Mouse (Mus musculus) gastrocnemius, postnatal 25 days (tissue): Measurements from ENCODE around the gene Nhp2. TPM values are rescaled to one million over a fixed set of nuclear protein-coding genes. Genes with fewer than 3 reads are reported as not detected.

Experiments used
- DNase-seq: peaks from one replicate; pipeline ENCODE4 v3.0.0; 2022
- long read RNA-seq, 2 experiments: library from polyadenylated mRNA; stranded (forward); transcript quantifications; one replicate each; pipeline ENCODE4 v2.0.0; 2021
- total RNA-seq, 2 experiments: library from RNA; stranded (reverse); gene quantifications; 1 replicate in 1 of 2; 2 replicates in 1 of 2; pipeline ENCODE4 v1.2.3; 2021

Nhp2 gene
- total RNA-seq: 10 to 100 TPM; 19.3 to 23.6 TPM
- long read RNA-seq, experiment 1, transcript Nhp2-202 (4 exons, 1,042 nt): major isoform, 105 of 110 reads
- long read RNA-seq, experiment 1, partial matches to known transcripts: 2 of 110 reads
- long read RNA-seq, experiment 1, other reads (novel, unspliced or antisense): 0 of 110 reads
- long read RNA-seq, experiment 2, transcript Nhp2-202 (4 exons, 1,042 nt): major isoform, 57 of 58 reads
- long read RNA-seq, experiment 2, partial matches to known transcripts: 0 of 58 reads
- long read RNA-seq, experiment 2, other reads (novel, unspliced or antisense): 0 of 58 reads

GRCm38 (mm10) chr11:51619409-51620060 is at the start of gene Nhp2:
TSS of gene Nhp2 (plus strand) at chr11:51619735.
- peak; percentile 92 for DNase-seq

GRCm38 (mm10) chr11:51576454-51576853 is 43.1 kb upstream of the Nhp2 start:
- DNase-seq: no peak

- DNase-seq: no peak
These were observed 41.9 kb upstream of the Nhp2 start for GRCm38 (mm10) chr11:51577587-51577986.

GRCm38 (mm10) chr11:51579024-51579423 is 40.5 kb upstream of the Nhp2 start:
- no peak for DNase-seq

GRCm38 (mm10) chr11:51582713-51583112 is 36.8 kb upstream of the Nhp2 start:
- DNase-seq: peak; percentile 51

GRCm38 (mm10) chr11:51584057-51584430 is 35.5 kb upstream of the Nhp2 start:
- DNase-seq: no peak

GRCm38 (mm10) chr11:51584431-51585248 is 34.9 kb upstream of the Nhp2 start, which contains the start of gene Phykpl:
TSS of gene Phykpl (plus strand) at chr11:51584757.
- peak; percentile 98 for DNase-seq

- no peak for DNase-seq
These were observed 33.8 kb upstream of the Nhp2 start for GRCm38 (mm10) chr11:51585608-51586252.

GRCm38 (mm10) chr11:51586411-51586810 is 33.1 kb upstream of the Nhp2 start:
- no peak for DNase-seq

- no peak for DNase-seq
These were observed 32.5 kb upstream of the Nhp2 start for GRCm38 (mm10) chr11:51587059-51587458.

- no peak for DNase-seq
These were observed 30.7 kb upstream of the Nhp2 start for GRCm38 (mm10) chr11:51588833-51589232.

- no peak for DNase-seq
These were observed 29.5 kb upstream of the Nhp2 start for GRCm38 (mm10) chr11:51590002-51590401.

- DNase-seq: no peak
These were observed 28.4 kb upstream of the Nhp2 start for GRCm38 (mm10) chr11:51591168-51591567.

- DNase-seq: no peak
These were observed 27.6 kb upstream of the Nhp2 start for GRCm38 (mm10) chr11:51591915-51592314.

- no peak for DNase-seq
These were observed 26.2 kb upstream of the Nhp2 start for GRCm38 (mm10) chr11:51593368-51593767.

GRCm38 (mm10) chr11:51593849-51594248 is 25.7 kb upstream of the Nhp2 start:
- DNase-seq: no peak

- no peak for DNase-seq
These were observed 24.7 kb upstream of the Nhp2 start for GRCm38 (mm10) chr11:51594715-51595350.

GRCm38 (mm10) chr11:51595459-51596083 is 24.0 kb upstream of the Nhp2 start:
- DNase-seq: no peak

GRCm38 (mm10) chr11:51597553-51597952 is 22.0 kb upstream of the Nhp2 start:
- DNase-seq: no peak

GRCm38 (mm10) chr11:51602253-51602652 is 17.3 kb upstream of the Nhp2 start:
- DNase-seq: no peak
